Mouse (Mus musculus): Measurements from ENCODE around the gene Ace2. TPM values are rescaled to one million over a fixed set of nuclear protein-coding genes. Genes with fewer than 3 reads are reported as not detected.

The Ace2 gene
- polyA plus RNA-seq (2012; rRNA removed) = 1.2 and 1.3 TPM in 2 replicates

- Histone ChIP-seq H3K4me3 (replicated peaks; ENCODE audit: insufficient read depth, low read depth, low read length) (no peak within 1 kb of the TSS), H3K4me1 (ENCODE audit: control insufficient read depth, insufficient read depth, low read length) (no peaks in the 10 kb centered on the region), H3K27ac (ENCODE audit: insufficient read depth, low read length) (no peak within 1 kb of the TSS), H3K27me3 (ENCODE audit: control insufficient read depth, insufficient read depth, low read length) (no peaks in the 10 kb centered on the region)
- 88% methylated on average over 2 of the region's 2 CpGs for WGBS
- DNase-seq = no peak
- no peak for TF ChIP-seq POLR2A (IDR thresholded peaks at IDR 0.05; ENCODE audit: borderline replicate concordance, insufficient read depth, low read length)
- no peak for TF ChIP-seq CTCF (IDR thresholded peaks at IDR 0.05; ENCODE audit: borderline replicate concordance, insufficient read depth, low read depth, low read length)
Observed at GRCm38 (mm10) chrX:164139032-164139431, at the start of gene Ace2. Gene Ace2, plus strand, starts transcription at chrX:164139332.

- H3K4me1 ChIP-seq (ENCODE audit: control insufficient read depth, insufficient read depth, low read length) = no peaks in the 10 kb centered on the region; the same call in 1 of the 2 replicates
- no peak for DNase-seq
- TF ChIP-seq POLR2A (IDR thresholded peaks at IDR 0.05; ENCODE audit: borderline replicate concordance, insufficient read depth, low read length) = no peak
- no peak for TF ChIP-seq CTCF (IDR thresholded peaks at IDR 0.05; ENCODE audit: borderline replicate concordance, insufficient read depth, low read depth, low read length)
- H3K4me3 ChIP-seq (replicated peaks; ENCODE audit: insufficient read depth, low read depth, low read length) = no peak overlapping the region
- no peaks in the 10 kb centered on the region for H3K27me3 ChIP-seq (ENCODE audit: control insufficient read depth, insufficient read depth, low read length)
- H3K27ac ChIP-seq (ENCODE audit: insufficient read depth, low read length) = no peak overlapping the region
- 90% methylated on average over 11 of the region's 11 CpGs for WGBS
Observed at GRCm38 (mm10) chrX:164089916-164090315, 49.2 kb upstream of the Ace2 start.

- 58% methylated on average over 7 of the region's 7 CpGs for WGBS
- DNase-seq = no peak
- no peak for TF ChIP-seq POLR2A (IDR thresholded peaks at IDR 0.05; ENCODE audit: borderline replicate concordance, insufficient read depth, low read length)
- TF ChIP-seq CTCF (IDR thresholded peaks at IDR 0.05; ENCODE audit: borderline replicate concordance, insufficient read depth, low read depth, low read length) = no peak
Observed at GRCm38 (mm10) chrX:164092300-164093169, 46.6 kb upstream of the Ace2 start.

GRCm38 (mm10) chrX:164093435-164093834, 45.7 kb upstream of the Ace2 start:
- no peak for DNase-seq
- Histone ChIP-seq H3K4me1 (ENCODE audit: control insufficient read depth, insufficient read depth, low read length) (no peaks in the 10 kb centered on the region; the same call in 1 of the 2 replicates), H3K27ac (ENCODE audit: insufficient read depth, low read length) (no peak overlapping the region), H3K27me3 (ENCODE audit: control insufficient read depth, insufficient read depth, low read length) (no peaks in the 10 kb centered on the region), H3K4me3 (replicated peaks; ENCODE audit: insufficient read depth, low read depth, low read length) (no peak overlapping the region)
- WGBS = 83% methylated on average over 5 of the region's 5 CpGs
- TF ChIP-seq CTCF (IDR thresholded peaks at IDR 0.05; ENCODE audit: borderline replicate concordance, insufficient read depth, low read depth, low read length) (no peak), POLR2A (IDR thresholded peaks at IDR 0.05; ENCODE audit: borderline replicate concordance, insufficient read depth, low read length) (no peak)

More at GRCm38 (mm10) chrX:164092300-164093169, 46.6 kb upstream of the Ace2 start:
- Histone ChIP-seq H3K27ac (ENCODE audit: insufficient read depth, low read length) (no peak overlapping the region), H3K4me1 (ENCODE audit: control insufficient read depth, insufficient read depth, low read length) (no peaks in the 10 kb centered on the region; the same call in 1 of the 2 replicates), H3K27me3 (ENCODE audit: control insufficient read depth, insufficient read depth, low read length) (no peaks in the 10 kb centered on the region), H3K4me3 (replicated peaks; ENCODE audit: insufficient read depth, low read depth, low read length) (no peak overlapping the region)

GRCm38 (mm10) chrX:164095838-164096237, 43.3 kb upstream of the Ace2 start:
- 73% methylated on average over 2 of the region's 2 CpGs for WGBS
- no peak for DNase-seq
- Histone ChIP-seq H3K4me3 (replicated peaks; ENCODE audit: insufficient read depth, low read depth, low read length) (no peak overlapping the region), H3K27ac (ENCODE audit: insufficient read depth, low read length) (no peak overlapping the region), H3K27me3 (ENCODE audit: control insufficient read depth, insufficient read depth, low read length) (no peaks in the 10 kb centered on the region), H3K4me1 (ENCODE audit: control insufficient read depth, insufficient read depth, low read length) (no peaks in the 10 kb centered on the region)
- no peak for TF ChIP-seq POLR2A (IDR thresholded peaks at IDR 0.05; ENCODE audit: borderline replicate concordance, insufficient read depth, low read length)
- no peak for TF ChIP-seq CTCF (IDR thresholded peaks at IDR 0.05; ENCODE audit: borderline replicate concordance, insufficient read depth, low read depth, low read length)

GRCm38 (mm10) chrX:164101483-164101882, 37.6 kb upstream of the Ace2 start:
- DNase-seq = no peak
- H3K27ac ChIP-seq (ENCODE audit: insufficient read depth, low read length) = no peak overlapping the region
- no peak for TF ChIP-seq CTCF (IDR thresholded peaks at IDR 0.05; ENCODE audit: borderline replicate concordance, insufficient read depth, low read depth, low read length)
- TF ChIP-seq POLR2A (IDR thresholded peaks at IDR 0.05; ENCODE audit: borderline replicate concordance, insufficient read depth, low read length) = no peak
- H3K4me3 ChIP-seq (replicated peaks; ENCODE audit: insufficient read depth, low read depth, low read length) = no peak overlapping the region
- no peaks in the 10 kb centered on the region for H3K4me1 ChIP-seq (ENCODE audit: control insufficient read depth, insufficient read depth, low read length)
- no peaks in the 10 kb centered on the region for H3K27me3 ChIP-seq (ENCODE audit: control insufficient read depth, insufficient read depth, low read length)

- H3K27ac ChIP-seq (ENCODE audit: insufficient read depth, low read length) = no peak overlapping the region
- TF ChIP-seq POLR2A (IDR thresholded peaks at IDR 0.05; ENCODE audit: borderline replicate concordance, insufficient read depth, low read length) (no peak), CTCF (IDR thresholded peaks at IDR 0.05; ENCODE audit: borderline replicate concordance, insufficient read depth, low read depth, low read length) (no peak)
- DNase-seq = no peak
Observed at GRCm38 (mm10) chrX:164102198-164102597, 36.9 kb upstream of the Ace2 start.

GRCm38 (mm10) chrX:164102656-164103055, 36.5 kb upstream of the Ace2 start:
- WGBS = 57% methylated on average over 6 of the region's 6 CpGs
- H3K4me3 ChIP-seq (replicated peaks; ENCODE audit: insufficient read depth, low read depth, low read length) = no peak overlapping the region
- H3K27ac ChIP-seq (ENCODE audit: insufficient read depth, low read length) = no peak overlapping the region
- no peak for DNase-seq
- TF ChIP-seq CTCF (IDR thresholded peaks at IDR 0.05; ENCODE audit: borderline replicate concordance, insufficient read depth, low read depth, low read length) (no peak), POLR2A (IDR thresholded peaks at IDR 0.05; ENCODE audit: borderline replicate concordance, insufficient read depth, low read length) (no peak)
- no peaks in the 10 kb centered on the region for H3K4me1 ChIP-seq (ENCODE audit: control insufficient read depth, insufficient read depth, low read length)
- H3K27me3 ChIP-seq (ENCODE audit: control insufficient read depth, insufficient read depth, low read length) = no peaks in the 10 kb centered on the region

More at GRCm38 (mm10) chrX:164102198-164102597, 36.9 kb upstream of the Ace2 start:
- 45% methylated on average over 7 of the region's 7 CpGs for WGBS
- H3K4me1 ChIP-seq (ENCODE audit: control insufficient read depth, insufficient read depth, low read length) = no peaks in the 10 kb centered on the region
- H3K27me3 ChIP-seq (ENCODE audit: control insufficient read depth, insufficient read depth, low read length) = no peaks in the 10 kb centered on the region
- no peak overlapping the region for H3K4me3 ChIP-seq (replicated peaks; ENCODE audit: insufficient read depth, low read depth, low read length)
